Mouse (Mus musculus) hindbrain, embryonic 11.5 days (tissue): ENCODE measurements around the gene Prim2. TPM values are rescaled to one million over a fixed set of nuclear protein-coding genes. Genes with fewer than 3 reads are reported as not detected.
A peak's percentile ranks its signal among the peaks of the same experiment; 100 is the strongest.

Source experiments
- ATAC-seq: fragments of 200-750 bp; cut with Nextera tagmentation; 2 replicates; pipeline ENCODE4 v1.8.0; 2017; ENCODE audit warnings: mild to moderate bottlenecking, moderate TSS enrichment, moderate library complexity; ENCODE audit not compliant: low FRiP score
- DNase-seq: peaks from one replicate; pipeline ENCODE4 v3.0.0-alpha.2; 2015; ENCODE audit warnings: low spot score
- H3K27ac ChIP-seq: fragments of 300-500 bp; sonication (generic); 2 replicates; pipeline ENCODE4 v1.5.1; 2014; ENCODE audit warnings: mild to moderate bottlenecking, low read depth, low read length
- H3K27me3 ChIP-seq: fragments of 300-500 bp; sonication (generic); 2 replicates; pipeline ENCODE4 v1.6.1; 2014; ENCODE audit warnings: mild to moderate bottlenecking, low read length, moderate library complexity, mixed read lengths; ENCODE audit not compliant: control insufficient read depth, insufficient read depth
- H3K36me3 ChIP-seq: fragments of 300-500 bp; sonication (generic); 2 replicates; pipeline ENCODE4 v1.6.1; 2014; ENCODE audit warnings: mild to moderate bottlenecking, low read length, moderate library complexity, mixed read lengths; ENCODE audit not compliant: control insufficient read depth, insufficient read depth
- H3K4me1 ChIP-seq: fragments of 300-500 bp; sonication (generic); replicated peaks from 2 replicates; pipeline ENCODE4 v1.6.1; 2014; ENCODE audit warnings: low read length, mixed read lengths; ENCODE audit not compliant: control insufficient read depth, insufficient read depth
- H3K4me2 ChIP-seq: fragments of 300-500 bp; sonication (generic); replicated peaks from 2 replicates; pipeline ENCODE4 v1.6.1; 2014; ENCODE audit warnings: mild to moderate bottlenecking, low read depth, low read length
- H3K4me3 ChIP-seq: fragments of 300-500 bp; sonication (generic); 2 replicates; pipeline ENCODE4 v1.5.1; 2014; ENCODE audit warnings: low read depth, low read length
- H3K9ac ChIP-seq: fragments of 300-500 bp; sonication (generic); 2 replicates; pipeline ENCODE4 v1.6.1; 2014; ENCODE audit warnings: low read depth, low read length
- H3K9me3 ChIP-seq: fragments of 300-500 bp; sonication (generic); 2 replicates; pipeline ENCODE4 v1.6.1; 2016; ENCODE audit warnings: low read length; ENCODE audit not compliant: control insufficient read depth
- WGBS: fragments of 180-500 bp; shearing (Covaris S2); extraction: QIAGEN DNeasy Blood & Tissue Kit; methylation state at CpG from one replicate; pipeline ENCODE4 v1.1.7; 2014; 5-methylcytosine and 5-hydroxymethylcytosine counted together
- polyA plus RNA-seq: library from polyadenylated mRNA; unstranded; fragments of >200 nt; fragmentation: Nextera tagmentation; extraction: Ambion mirVana; gene quantifications from 2 replicates; pipeline ENCODE4 v1.2.1, GENCODE M21; 2014

Gene Prim2
- polyA plus RNA-seq, 1 experiment from 2014 or later, result 44.1 TPM

GRCm38 (mm10) chr1:33590556-33591411 is 78.8 kb downstream of the Prim2 start:
- no peak for DNase-seq
- no peak overlapping the region for H3K4me3 ChIP-seq
- H3K4me2 ChIP-seq, result no peak overlapping the region
- H3K27me3 ChIP-seq, result no peaks in the 10 kb centered on the region
- no peak for ATAC-seq
- H3K27ac ChIP-seq, result no peak overlapping the region
- no peak overlapping the region for H3K9ac ChIP-seq
- no peaks in the 10 kb centered on the region for H3K36me3 ChIP-seq
- H3K4me1 ChIP-seq, result no peaks in the 10 kb centered on the region
- no peaks in the 10 kb centered on the region for H3K9me3 ChIP-seq
- 74% methylated on average over 8 of the region's 8 CpGs for WGBS

GRCm38 (mm10) chr1:33589531-33589930 is 80.1 kb downstream of the Prim2 start:
- H3K4me2 ChIP-seq, result no peak overlapping the region
- no peak for DNase-seq
- H3K9me3 ChIP-seq, result no peaks in the 10 kb centered on the region
- no peak overlapping the region for H3K4me3 ChIP-seq
- no peaks in the 10 kb centered on the region for H3K27me3 ChIP-seq
- H3K9ac ChIP-seq, result no peak overlapping the region
- H3K4me1 ChIP-seq, result no peaks in the 10 kb centered on the region
- H3K36me3 ChIP-seq, result no peaks in the 10 kb centered on the region
- ATAC-seq, result no peak
- no peak overlapping the region for H3K27ac ChIP-seq
- 80% methylated on average over 2 of the region's 2 CpGs for WGBS

- no peak overlapping the region for H3K9ac ChIP-seq
- H3K36me3 ChIP-seq, result no peaks in the 10 kb centered on the region
- DNase-seq, result no peak
- no peak for ATAC-seq
- H3K4me1 ChIP-seq, result no peaks in the 10 kb centered on the region
- no peak overlapping the region for H3K27ac ChIP-seq
- H3K9me3 ChIP-seq, result no peaks in the 10 kb centered on the region
- no peak overlapping the region for H3K4me2 ChIP-seq
- H3K4me3 ChIP-seq, result no peak overlapping the region
- 81% methylated on average over 6 of the region's 6 CpGs for WGBS
- H3K27me3 ChIP-seq, result no peaks in the 10 kb centered on the region
Observed at GRCm38 (mm10) chr1:33588557-33588956, 81.0 kb downstream of the Prim2 start.

- no peak for ATAC-seq
Observed at GRCm38 (mm10) chr1:33584590-33584978, 85.0 kb downstream of the Prim2 start.

GRCm38 (mm10) chr1:33583817-33584589 is 85.6 kb downstream of the Prim2 start:
- no peaks in the 10 kb centered on the region for H3K9me3 ChIP-seq
- no peak overlapping the region for H3K4me3 ChIP-seq
- 88% methylated on average over 7 of the region's 7 CpGs for WGBS
- no peak overlapping the region for H3K27ac ChIP-seq
- no peaks in the 10 kb centered on the region for H3K36me3 ChIP-seq
- ATAC-seq, result no peak
- no peak overlapping the region for H3K9ac ChIP-seq
- DNase-seq, result no peak
- no peaks in the 10 kb centered on the region for H3K4me1 ChIP-seq
- H3K27me3 ChIP-seq, result no peaks in the 10 kb centered on the region
- H3K4me2 ChIP-seq, result no peak overlapping the region

More at GRCm38 (mm10) chr1:33584590-33584978, 85.0 kb downstream of the Prim2 start:
- Histone ChIP-seq H3K27me3 (no peaks in the 10 kb centered on the region), H3K4me1 (no peaks in the 10 kb centered on the region), H3K36me3 (no peaks in the 10 kb centered on the region), H3K4me3 (no peak overlapping the region), H3K9ac (no peak overlapping the region), H3K4me2 (no peak overlapping the region), H3K27ac (no peak overlapping the region), H3K9me3 (no peaks in the 10 kb centered on the region)
- no peak for DNase-seq

GRCm38 (mm10) chr1:33578593-33578992 is 91.0 kb downstream of the Prim2 start:
- DNase-seq, result no peak
- WGBS, result 84% methylated on average over 6 of the region's 6 CpGs
- no peaks in the 10 kb centered on the region for H3K36me3 ChIP-seq
- H3K4me3 ChIP-seq, result no peak overlapping the region
- no peaks in the 10 kb centered on the region for H3K27me3 ChIP-seq
- H3K9ac ChIP-seq, result no peak overlapping the region
- no peak overlapping the region for H3K27ac ChIP-seq
- H3K4me1 ChIP-seq, result no peaks in the 10 kb centered on the region
- H3K4me2 ChIP-seq, result no peak overlapping the region
- no peak for ATAC-seq
- no peaks in the 10 kb centered on the region for H3K9me3 ChIP-seq

GRCm38 (mm10) chr1:33574459-33574858 is 95.1 kb downstream of the Prim2 start:
- ATAC-seq (no peak), DNase-seq (no peak)
- H3K4me2 ChIP-seq, result no peak overlapping the region
- H3K27me3 ChIP-seq, result no peaks in the 10 kb centered on the region
- H3K27ac ChIP-seq, result no peak overlapping the region
- WGBS, result 89% methylated on average over 6 of the region's 6 CpGs
- no peaks in the 10 kb centered on the region for H3K9me3 ChIP-seq
- H3K36me3 ChIP-seq, result no peaks in the 10 kb centered on the region
- no peak overlapping the region for H3K4me3 ChIP-seq
- no peak overlapping the region for H3K9ac ChIP-seq
- no peaks in the 10 kb centered on the region for H3K4me1 ChIP-seq

- WGBS, result 66% methylated on average over 7 of the region's 7 CpGs
- no peak overlapping the region for H3K4me3 ChIP-seq
- no peaks in the 10 kb centered on the region for H3K9me3 ChIP-seq
- ATAC-seq (no peak), DNase-seq (peak; percentile 7)
- no peaks in the 10 kb centered on the region for H3K27me3 ChIP-seq
- H3K9ac ChIP-seq, result no peak overlapping the region
- no peaks in the 10 kb centered on the region for H3K36me3 ChIP-seq
- H3K27ac ChIP-seq, result no peak overlapping the region
- no peak overlapping the region for H3K4me2 ChIP-seq
- no peaks in the 10 kb centered on the region for H3K4me1 ChIP-seq
Observed at GRCm38 (mm10) chr1:33565764-33566401, 103.7 kb downstream of the Prim2 start.
